Mouse (Mus musculus): ENCODE measurements around the gene Kcnk2.

- no peak for TF ChIP-seq CTCF (IDR thresholded peaks at IDR 0.05)
- TF ChIP-seq EP300 (IDR thresholded peaks at IDR 0.05; ENCODE audit: insufficient read depth, low read depth, low read length) = no peak
Observed at GRCm38 (mm10) chr1:189310145-189310544, 91.9 kb downstream of the Kcnk2 start.
